Mouse (Mus musculus): Measurements from ENCODE around the gene Nudt15.

DNA sequence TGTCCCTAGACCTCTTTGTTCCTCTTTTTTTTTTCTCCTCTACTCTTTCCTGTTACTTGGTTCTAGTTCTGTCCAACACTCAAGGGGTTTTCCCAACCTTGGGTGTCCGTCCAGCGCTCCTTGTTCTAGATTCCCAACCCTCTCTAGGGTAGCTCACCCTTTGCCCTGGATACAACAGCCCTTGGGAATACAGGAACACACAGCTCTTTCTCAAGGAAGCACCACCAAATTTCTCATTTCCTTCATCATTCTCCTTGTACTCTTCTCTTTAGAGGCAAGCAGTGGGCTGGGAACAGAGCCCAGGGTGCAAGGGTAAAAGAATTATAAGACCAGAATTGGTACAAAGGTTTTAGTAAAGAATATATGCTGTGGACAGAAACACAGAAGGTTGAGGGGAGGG, 12.4 kb downstream of the Nudt15 start:
- no peak for TF ChIP-seq POLR2A (IDR thresholded peaks at IDR 0.05; ENCODE audit: insufficient read depth, low read depth, low read length)
- no peak for TF ChIP-seq CTCF (IDR thresholded peaks at IDR 0.05; ENCODE audit: insufficient read depth, low read depth, low read length)
